Mouse (Mus musculus): Measurements from ENCODE around the gene Coro2a.

- TF ChIP-seq POLR2A (IDR thresholded peaks at IDR 0.05; ENCODE audit: extremely low read depth, insufficient read depth, low read length) (no peak), CTCF (IDR thresholded peaks at IDR 0.05; ENCODE audit: extremely low read depth, insufficient read depth, low read length) (no peak)
Measured at GRCm38 (mm10) chr4:46549979-46550378, 52.0 kb downstream of the Coro2a start.

Data from cortical plate, adult 2 months (tissue).